Mouse (Mus musculus) limb, embryonic 13.5 days (tissue): Measurements from ENCODE around the gene Ppip5k2. TPM values are rescaled to one million over a fixed set of nuclear protein-coding genes. Genes with fewer than 3 reads are reported as not detected.

Source experiments
- ATAC-seq: fragments of 200-750 bp; cut with Nextera tagmentation; 2 replicates; pipeline ENCODE4 v1.8.0; 2017; ENCODE audit warnings: low read depth, moderate number of reproducible peaks, moderate TSS enrichment; ENCODE audit not compliant: low FRiP score
- H3K27ac ChIP-seq: fragments of 300-500 bp; sonication (generic); 2 replicates; pipeline ENCODE4 v1.5.1; 2015; ENCODE audit warnings: inconsistent platforms, mild to moderate bottlenecking, moderate library complexity
- H3K27me3 ChIP-seq: fragments of 300-500 bp; sonication (generic); 2 replicates; pipeline ENCODE4 v1.6.1; 2015; ENCODE audit warnings: mild to moderate bottlenecking, inconsistent platforms
- H3K36me3 ChIP-seq: fragments of 300-500 bp; sonication (generic); 2 replicates; pipeline ENCODE4 v1.6.1; 2015; ENCODE audit warnings: inconsistent platforms, mild to moderate bottlenecking, moderate library complexity
- H3K4me1 ChIP-seq: fragments of 300-500 bp; sonication (generic); 2 replicates; pipeline ENCODE4 v1.6.1; 2015; ENCODE audit warnings: inconsistent platforms
- H3K4me2 ChIP-seq: fragments of 300-500 bp; sonication (generic); replicated peaks from 2 replicates; pipeline ENCODE4 v1.6.1; 2015; ENCODE audit warnings: inconsistent platforms, mild to moderate bottlenecking, moderate library complexity
- H3K4me3 ChIP-seq: fragments of 300-500 bp; sonication (generic); 2 replicates; pipeline ENCODE4 v1.5.1; 2015; ENCODE audit warnings: moderate library complexity, mild to moderate bottlenecking, inconsistent platforms
- H3K9ac ChIP-seq: fragments of 300-500 bp; sonication (generic); 2 replicates; pipeline ENCODE4 v1.6.1; 2015; ENCODE audit warnings: mild to moderate bottlenecking, inconsistent platforms
- H3K9me3 ChIP-seq: fragments of 300-500 bp; sonication (generic); 2 replicates; pipeline ENCODE4 v1.6.1; 2016; ENCODE audit warnings: inconsistent platforms
- WGBS: fragments of 180-500 bp; shearing (Covaris S2); methylation state at CpG from one replicate; pipeline ENCODE4 v1.1.7; 2015; 5-methylcytosine and 5-hydroxymethylcytosine counted together
- polyA plus RNA-seq: library from polyadenylated mRNA; unstranded; fragments of >200 nt; fragmentation: Nextera tagmentation; extraction: Ambion mirVana; gene quantifications from 2 replicates; pipeline ENCODE4 v1.2.1, GENCODE M21; 2015

Gene Ppip5k2
- polyA plus RNA-seq, 1 experiment from 2014 or later, result 34.2 TPM

DNA sequence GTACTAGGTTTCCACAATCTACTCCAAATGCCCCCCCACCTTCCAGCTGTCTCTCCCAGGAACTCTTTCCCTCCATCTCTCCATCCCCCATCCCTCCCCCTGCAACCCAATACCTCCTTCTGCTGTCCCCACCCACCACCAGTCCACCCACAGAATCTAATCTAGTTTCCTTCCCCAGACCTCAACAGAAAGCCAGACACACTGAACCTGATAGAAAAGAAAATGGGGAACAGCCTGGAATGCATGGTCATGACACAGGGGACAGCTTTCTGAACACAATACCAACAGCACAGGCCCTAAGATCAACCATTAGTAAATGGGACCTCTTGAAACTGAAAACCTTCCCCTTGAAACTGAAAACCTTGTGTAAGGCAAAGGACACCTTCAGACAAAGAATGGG is 76.4 kb downstream of the Ppip5k2 start:
- H3K27ac ChIP-seq, result no peak overlapping the region

DNA sequence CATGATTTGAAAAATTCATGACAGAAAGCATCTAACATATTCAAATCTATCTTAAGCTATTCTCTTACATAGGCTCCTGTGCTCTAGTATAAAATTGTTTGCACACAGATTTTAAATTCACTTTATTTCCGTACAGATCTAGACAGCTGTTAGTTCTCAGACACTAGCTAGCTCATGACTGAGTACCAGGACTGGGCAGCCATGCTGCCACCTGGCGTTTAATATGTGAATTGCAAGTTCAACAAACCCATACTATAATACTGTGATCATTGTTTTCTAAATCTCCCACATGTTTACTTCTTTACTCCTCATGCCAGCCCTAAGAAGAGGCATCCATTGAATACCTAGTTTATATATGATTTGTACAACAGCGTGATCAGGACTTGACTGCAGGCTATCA is 81.5 kb downstream of the Ppip5k2 start:
- H3K27ac ChIP-seq, result no peak overlapping the region
- no peaks in the 10 kb centered on the region for H3K4me1 ChIP-seq
- H3K9ac ChIP-seq, result no peak overlapping the region
- no peaks in the 10 kb centered on the region for H3K36me3 ChIP-seq
- 10% methylated on average over 3 of the region's 3 CpGs for WGBS
- no peak overlapping the region for H3K4me3 ChIP-seq
- no peak overlapping the region for H3K4me2 ChIP-seq
- no peaks in the 10 kb centered on the region for H3K9me3 ChIP-seq
- 0 out of 2 replicates have a peak, but pooled peaks have one; percentile 67 for ATAC-seq
- no peaks in the 10 kb centered on the region for H3K27me3 ChIP-seq

More for the DNA sequence above, 76.4 kb downstream of the Ppip5k2 start:
- H3K4me2 ChIP-seq, result no peak overlapping the region
- H3K9ac ChIP-seq, result no peak overlapping the region
- no peaks in the 10 kb centered on the region for H3K36me3 ChIP-seq
- H3K4me3 ChIP-seq, result no peak overlapping the region
- H3K4me1 ChIP-seq, result no peaks in the 10 kb centered on the region
- no peak for ATAC-seq
- no peaks in the 10 kb centered on the region for H3K27me3 ChIP-seq
- no peaks in the 10 kb centered on the region for H3K9me3 ChIP-seq

GRCm38 (mm10) chr1:97676526-97677177 is 93.6 kb downstream of the Ppip5k2 start:
- Histone ChIP-seq H3K36me3 (no peaks in the 10 kb centered on the region), H3K27me3 (no peaks in the 10 kb centered on the region), H3K4me3 (no peak overlapping the region), H3K9ac (no peak overlapping the region), H3K4me1 (no peaks in the 10 kb centered on the region), H3K4me2 (no peak overlapping the region), H3K27ac (no peak overlapping the region), H3K9me3 (no peaks in the 10 kb centered on the region)
- 73% methylated on average over 4 of the region's 4 CpGs for WGBS
- no peak for ATAC-seq

DNA sequence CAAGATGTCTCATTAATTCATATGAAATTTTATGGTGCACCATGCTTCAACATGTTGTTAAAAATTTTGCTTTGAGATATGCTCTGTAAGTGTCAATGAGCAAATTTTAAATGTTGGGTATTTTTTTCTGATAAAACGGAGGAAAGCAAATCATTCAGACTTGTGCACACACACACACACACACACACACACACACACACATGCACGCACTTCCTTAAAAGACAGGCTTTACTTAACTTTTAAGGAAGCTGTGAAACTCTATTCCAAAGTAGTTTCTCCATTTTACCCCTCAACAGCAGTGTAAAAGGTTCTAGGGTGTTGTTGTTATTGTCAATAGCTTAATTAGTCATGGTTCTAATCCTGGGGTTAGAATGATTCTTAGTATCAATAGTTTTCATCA is 94.1 kb downstream of the Ppip5k2 start:
- H3K4me1 ChIP-seq, result no peaks in the 10 kb centered on the region
- no peak overlapping the region for H3K9ac ChIP-seq
- H3K27ac ChIP-seq, result no peak overlapping the region
- H3K4me2 ChIP-seq, result no peak overlapping the region
- no peak for ATAC-seq
- no peak overlapping the region for H3K4me3 ChIP-seq
- H3K36me3 ChIP-seq, result no peaks in the 10 kb centered on the region
- WGBS, result 81% methylated on average over 2 of the region's 2 CpGs
- H3K27me3 ChIP-seq, result no peaks in the 10 kb centered on the region
- no peaks in the 10 kb centered on the region for H3K9me3 ChIP-seq

DNA sequence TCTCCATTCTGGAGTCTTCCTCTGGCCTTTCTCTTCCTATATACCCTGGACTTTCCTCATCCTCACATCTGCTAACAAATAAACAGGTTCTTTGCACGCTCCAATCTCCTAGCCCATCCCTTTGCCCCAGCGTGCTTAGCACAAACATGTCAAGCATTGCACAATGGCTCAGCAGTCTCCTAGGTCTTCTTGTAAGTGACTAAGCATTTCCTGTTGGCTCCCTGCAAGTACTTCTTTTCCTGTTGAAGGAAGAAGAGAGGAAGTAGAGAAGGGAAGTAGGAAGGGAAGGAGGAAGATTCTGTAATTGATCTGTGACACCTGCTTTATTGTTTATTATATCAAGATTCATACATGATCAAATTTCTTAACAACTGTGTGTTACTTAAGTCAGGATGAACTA is 97.4 kb downstream of the Ppip5k2 start:
- Histone ChIP-seq H3K4me2 (no peak overlapping the region), H3K36me3 (no peaks in the 10 kb centered on the region), H3K9me3 (no peaks in the 10 kb centered on the region), H3K4me3 (no peak overlapping the region), H3K27me3 (no peaks in the 10 kb centered on the region), H3K9ac (no peak overlapping the region), H3K27ac (no peak overlapping the region), H3K4me1 (no peaks in the 10 kb centered on the region)
- WGBS, result 84% methylated on average over 2 of the region's 2 CpGs
- ATAC-seq, result no peak

DNA sequence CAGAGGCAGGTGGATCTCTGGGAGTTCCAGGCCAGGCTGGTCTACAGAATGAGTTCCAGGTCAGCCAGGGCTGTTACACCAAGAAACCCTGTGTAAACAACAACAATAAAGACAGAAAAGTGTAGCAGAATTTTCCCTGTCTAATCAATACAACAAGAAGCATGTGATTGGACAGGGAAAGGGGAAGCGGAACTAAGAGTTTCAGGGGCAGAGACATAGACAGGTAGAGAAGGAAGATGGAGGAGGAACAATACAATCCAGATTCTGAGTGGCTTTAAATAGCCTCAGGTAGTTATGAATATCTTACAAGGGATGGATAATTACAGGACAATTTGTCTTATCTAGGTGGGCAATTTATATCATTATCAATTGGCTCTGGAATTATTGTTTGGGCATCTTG is 102.9 kb downstream of the Ppip5k2 start:
- H3K9ac ChIP-seq, result no peak overlapping the region
- no peak for ATAC-seq
- no peaks in the 10 kb centered on the region for H3K36me3 ChIP-seq
- H3K4me1 ChIP-seq, result 0 out of 2 replicates have a peak, but pooled peaks cover 3% of the 10 kb centered on the region
- 97% methylated on average over 1 of the region's 1 CpGs for WGBS
- H3K27me3 ChIP-seq, result no peaks in the 10 kb centered on the region
- H3K4me2 ChIP-seq, result no peak overlapping the region
- no peak overlapping the region for H3K4me3 ChIP-seq
- H3K27ac ChIP-seq, result no peak overlapping the region
- H3K9me3 ChIP-seq, result no peaks in the 10 kb centered on the region

GRCm38 (mm10) chr1:97662324-97662723 is 107.9 kb downstream of the Ppip5k2 start:
- H3K4me3 ChIP-seq, result peak overlapping the region; percentile 93
- peak overlapping the region; percentile 84 for H3K9ac ChIP-seq
- H3K4me1 ChIP-seq, result peaks cover 24% of the 10 kb centered on the region
- H3K36me3 ChIP-seq, result no peaks in the 10 kb centered on the region
- no peaks in the 10 kb centered on the region for H3K27me3 ChIP-seq
- H3K27ac ChIP-seq, result no peak overlapping the region
- peak overlapping the region; percentile 91 for H3K4me2 ChIP-seq
- no peaks in the 10 kb centered on the region for H3K9me3 ChIP-seq
- no peak for ATAC-seq
- 21% methylated on average over 7 of the region's 7 CpGs for WGBS

- Histone ChIP-seq H3K4me2 (peak within 1 kb of the TSS; percentile 91), H3K9ac (peak within 1 kb of the TSS; percentile 84), H3K4me3 (peak within 1 kb of the TSS; percentile 93), H3K27ac (peak within 1 kb of the TSS; percentile 78; the same call in 1 of the 2 replicates), H3K36me3 (no peaks in the 10 kb centered on the region), H3K9me3 (no peaks in the 10 kb centered on the region), H3K27me3 (no peaks in the 10 kb centered on the region), H3K4me1 (peaks cover 31% of the 10 kb centered on the region)
- ATAC-seq, result peak; percentile 93
- under 1% methylated on average over 85 of the region's 106 CpGs for WGBS
These were observed 108.6 kb downstream of the Ppip5k2 start, which contains the start of gene D1Ertd622e for GRCm38 (mm10) chr1:97661406-97662241. TSS of gene D1Ertd622e (minus strand) at chr1:97662074.

DNA sequence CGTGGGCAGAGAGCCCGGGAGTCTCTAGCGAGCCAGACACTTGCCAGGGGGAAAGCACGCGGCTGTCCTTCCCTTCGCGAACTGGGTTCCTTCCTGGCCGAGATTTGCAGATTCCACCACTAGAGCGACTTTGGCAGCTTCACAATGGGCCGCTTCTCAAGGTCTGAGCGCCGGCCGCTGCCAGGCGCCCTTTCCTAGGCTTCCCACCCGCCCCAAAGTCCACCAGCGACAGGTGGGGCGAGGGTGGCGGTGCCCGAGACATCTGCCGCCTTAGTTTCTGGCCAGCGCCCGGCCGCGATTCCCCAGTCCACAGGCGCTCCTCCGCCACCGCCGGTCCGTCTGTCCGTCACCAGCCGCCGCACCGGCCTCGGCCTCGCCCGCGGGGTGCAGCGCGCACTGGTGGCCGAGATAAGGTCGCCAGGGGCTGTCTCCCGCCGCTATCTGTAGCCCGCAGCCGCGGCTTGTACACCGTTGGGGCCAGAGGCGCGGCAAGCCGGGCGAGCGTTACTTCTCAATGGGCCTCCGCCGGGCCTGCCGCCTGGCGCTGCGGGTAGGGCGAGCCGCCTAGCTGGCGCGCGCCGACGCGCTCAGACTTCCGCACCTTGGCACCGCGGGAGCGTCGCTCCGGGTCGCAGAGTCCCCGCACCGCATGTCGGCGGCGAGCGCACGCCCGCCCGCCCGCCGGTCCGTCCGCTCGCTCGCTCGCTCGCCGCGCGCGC is 109.4 kb downstream of the Ppip5k2 start:
- ATAC-seq, result peak; percentile 41
- peaks cover 37% of the 10 kb centered on the region for H3K4me1 ChIP-seq
- no peaks in the 10 kb centered on the region for H3K9me3 ChIP-seq
- peak overlapping the region; percentile 84 for H3K9ac ChIP-seq
- WGBS, result under 1% methylated on average over 79 of the region's 93 CpGs
- H3K4me2 ChIP-seq, result peak overlapping the region; percentile 91
- no peaks in the 10 kb centered on the region for H3K36me3 ChIP-seq
- peak overlapping the region; percentile 78; the same call in 1 of the 2 replicates for H3K27ac ChIP-seq
- peak overlapping the region; percentile 93 for H3K4me3 ChIP-seq
- H3K27me3 ChIP-seq, result no peaks in the 10 kb centered on the region

- Histone ChIP-seq H3K9ac (no peak overlapping the region), H3K4me2 (peak overlapping the region; percentile 91), H3K4me3 (peak overlapping the region; percentile 12; the same call in 1 of the 2 replicates), H3K36me3 (no peaks in the 10 kb centered on the region), H3K27me3 (no peaks in the 10 kb centered on the region), H3K27ac (no peak overlapping the region), H3K4me1 (peaks cover 49% of the 10 kb centered on the region), H3K9me3 (no peaks in the 10 kb centered on the region)
- WGBS, result 55% methylated on average over 7 of the region's 7 CpGs
- ATAC-seq, result no peak
These were observed 110.8 kb downstream of the Ppip5k2 start for GRCm38 (mm10) chr1:97659405-97659804.

DNA sequence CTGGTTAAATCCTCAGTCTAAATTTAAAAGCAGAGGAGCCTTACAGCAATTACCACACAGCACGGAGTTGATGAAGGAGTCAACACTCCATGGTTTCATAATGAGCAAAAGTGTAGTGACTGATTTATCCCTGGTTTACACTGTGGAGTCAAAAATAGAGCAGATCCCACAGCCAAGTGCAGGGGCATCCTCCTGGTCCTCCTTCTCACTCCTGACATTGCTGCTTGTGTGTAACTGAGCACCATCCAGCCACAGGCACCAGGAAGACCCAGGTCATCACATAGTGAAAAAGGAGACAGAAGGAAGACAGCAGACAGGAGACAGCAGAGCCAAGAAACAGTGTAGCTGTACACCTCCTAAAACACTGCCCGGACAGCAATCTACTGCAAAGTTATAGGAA is 112.4 kb downstream of the Ppip5k2 start:
- Histone ChIP-seq H3K9me3 (no peaks in the 10 kb centered on the region), H3K4me1 (peaks cover 50% of the 10 kb centered on the region), H3K27ac (no peak overlapping the region), H3K27me3 (no peaks in the 10 kb centered on the region), H3K4me3 (no peak overlapping the region), H3K4me2 (no peak overlapping the region), H3K9ac (no peak overlapping the region), H3K36me3 (no peaks in the 10 kb centered on the region)
- no peak for ATAC-seq
- WGBS, result 65% methylated on average over 2 of the region's 2 CpGs

- ATAC-seq, result no peak
- Histone ChIP-seq H3K9me3 (no peaks in the 10 kb centered on the region), H3K27ac (no peak overlapping the region), H3K4me3 (no peak overlapping the region), H3K9ac (no peak overlapping the region), H3K27me3 (no peaks in the 10 kb centered on the region), H3K4me1 (peaks cover 47% of the 10 kb centered on the region), H3K36me3 (no peaks in the 10 kb centered on the region), H3K4me2 (no peak overlapping the region)
- 63% methylated on average over 2 of the region's 2 CpGs for WGBS
These were observed 113.0 kb downstream of the Ppip5k2 start for GRCm38 (mm10) chr1:97657201-97657600.
